Mouse (Mus musculus) CH12.LX (cell line): Measurements from ENCODE around the gene Stab1. TPM values are rescaled to one million over a fixed set of nuclear protein-coding genes. Genes with fewer than 3 reads are reported as not detected.

Source experiments
- DNase-seq: peaks from one replicate; pipeline ENCODE4 v3.0.0-alpha.2; 2013; ENCODE audit errors: extremely low read depth
- H3K27ac ChIP-seq: 2 replicates; pipeline ENCODE4 v1.5.1; 2012; ENCODE audit warnings: low read depth, mild to moderate bottlenecking, control low read depth, moderate library complexity; ENCODE audit not compliant: insufficient read depth
- H3K27me3 ChIP-seq: replicated peaks from 2 replicates; pipeline ENCODE3; 2012; ENCODE audit warnings: inconsistent platforms
- H3K36me3 ChIP-seq, 2 experiments: replicated peaks in 1 of 2; 2 replicates each; pipeline versions ENCODE3 to v1.6.1; 2012; ENCODE audit warnings: inconsistent platforms in 1 of 2, low read length in 1 of 2, mild to moderate bottlenecking in 1 of 2, mixed read lengths in 1 of 2, moderate library complexity in 1 of 2; ENCODE audit not compliant: control insufficient read depth in 1 of 2, insufficient read depth in 1 of 2
- H3K4me1 ChIP-seq, 2 experiments: 2 replicates each; pipeline ENCODE4 v1.6.1; 2012; ENCODE audit warnings: inconsistent platforms in 1 of 2, moderate library complexity in 1 of 2; ENCODE audit not compliant: insufficient read depth in 2 of 2, control insufficient read depth in 1 of 2
- H3K4me2 ChIP-seq: 2 replicates; pipeline ENCODE4 v1.6.1; 2012; ENCODE audit warnings: low read depth, mild to moderate bottlenecking, control low read depth; ENCODE audit not compliant: poor library complexity, insufficient read depth, severe bottlenecking
- H3K4me3 ChIP-seq, 3 experiments: fragments of 150-350 bp in 1 of 3; sonication (generic) in 1 of 3; replicated peaks in 1 of 3; 2 replicates each; pipeline versions ENCODE3 to v1.5.1; 2011 to 2012; ENCODE audit warnings: low read depth in 2 of 3, low read length in 2 of 3, mild to moderate bottlenecking in 2 of 3, moderate library complexity in 2 of 3, control low read depth in 1 of 3, improper control_type of control experiment in 1 of 3, inconsistent platforms in 1 of 3, mixed read lengths in 1 of 3; ENCODE audit not compliant: poor library complexity in 1 of 3
- H3K79me2 ChIP-seq: replicated peaks from 2 replicates; pipeline ENCODE4 v1.6.1; 2012; ENCODE audit warnings: mild to moderate bottlenecking, moderate library complexity; ENCODE audit not compliant: control insufficient read depth, poor library complexity, insufficient read depth, severe bottlenecking; ENCODE audit errors: extremely low read depth
- H3K9ac ChIP-seq: 2 replicates; pipeline ENCODE4 v1.6.1; 2012; ENCODE audit warnings: low read depth, mild to moderate bottlenecking, control low read depth, moderate library complexity; ENCODE audit not compliant: insufficient read depth
- H3K9me3 ChIP-seq: replicated peaks from 2 replicates; pipeline ENCODE3; 2012; ENCODE audit warnings: low read length, inconsistent platforms, mixed read lengths
- BHLHE40 ChIP-seq: IDR thresholded peaks from 2 replicates; pipeline ENCODE4 v1.6.1; 2011; ENCODE audit warnings: mild to moderate bottlenecking, low read depth, low read length, improper control_type of control experiment
- CHD1 ChIP-seq: IDR thresholded peaks from 2 replicates; pipeline ENCODE4 v1.6.1; 2012; ENCODE audit warnings: low read depth, low read length, improper control_type of control experiment, inconsistent platforms
- CTCF ChIP-seq, 2 experiments: IDR thresholded peaks in 1 of 2; conservative IDR thresholded peaks in 1 of 2; 2 replicates each; pipeline ENCODE4 v1.5.1; 2011 to 2012; ENCODE audit warnings: low read depth in 2 of 2, low read length in 2 of 2, improper control_type of control experiment in 1 of 2, inconsistent platforms in 1 of 2, mild to moderate bottlenecking in 1 of 2, moderate library complexity in 1 of 2
- E2F4 ChIP-seq: IDR thresholded peaks from 2 replicates; pipeline ENCODE4 v1.6.1; 2011; ENCODE audit warnings: low read depth, low read length, improper control_type of control experiment; ENCODE audit not compliant: insufficient replicate concordance
- ELF1 ChIP-seq: IDR thresholded peaks from 2 replicates; pipeline ENCODE4 v1.6.1; 2014; ENCODE audit warnings: low read depth, mild to moderate bottlenecking, inconsistent platforms, low read length, improper control_type of control experiment
- EP300 ChIP-seq: IDR thresholded peaks from 2 replicates; pipeline ENCODE4 v1.6.1; 2011; ENCODE audit warnings: low read length, improper control_type of control experiment
- GABPA ChIP-seq: IDR thresholded peaks from 2 replicates; pipeline ENCODE4 v1.6.1; 2012; ENCODE audit warnings: low read depth, low read length, improper control_type of control experiment, inconsistent platforms; ENCODE audit not compliant: insufficient replicate concordance
- HCFC1 ChIP-seq: IDR thresholded peaks from 2 replicates; pipeline ENCODE4 v1.6.1; 2012; ENCODE audit warnings: low read depth, mild to moderate bottlenecking, inconsistent platforms, low read length, improper control_type of control experiment
- IRF4 ChIP-seq: IDR thresholded peaks from 2 replicates; pipeline ENCODE4 v1.6.1; 2014; ENCODE audit warnings: low read depth, mild to moderate bottlenecking, inconsistent platforms, low read length, improper control_type of control experiment
- MAFK ChIP-seq: IDR thresholded peaks from 2 replicates; pipeline ENCODE4 v1.6.1; 2011; ENCODE audit warnings: low read length, improper control_type of control experiment; ENCODE audit not compliant: insufficient replicate concordance
- MAX ChIP-seq: IDR thresholded peaks from 2 replicates; pipeline ENCODE4 v1.6.1; 2011; ENCODE audit warnings: low read length, improper control_type of control experiment
- MAZ ChIP-seq: IDR thresholded peaks from 2 replicates; pipeline ENCODE4 v1.6.1; 2012; ENCODE audit warnings: low read depth, mild to moderate bottlenecking, inconsistent platforms, low read length, improper control_type of control experiment, moderate library complexity
- MYC ChIP-seq: IDR thresholded peaks from 2 replicates; pipeline ENCODE4 v1.6.1; 2011; ENCODE audit warnings: low read depth, mild to moderate bottlenecking, improper control_type of control experiment, low read length
- POLR2AphosphoS2 ChIP-seq: IDR thresholded peaks from 2 replicates; pipeline ENCODE4 v1.6.1; 2011; ENCODE audit warnings: low read depth, low read length, improper control_type of control experiment
- RAD21 ChIP-seq: IDR thresholded peaks from 2 replicates; pipeline ENCODE4 v1.6.1; 2011; ENCODE audit warnings: low read depth, mild to moderate bottlenecking, low read length, improper control_type of control experiment, moderate library complexity
- SIN3A ChIP-seq: IDR thresholded peaks from 2 replicates; pipeline ENCODE4 v1.6.1; 2012; ENCODE audit warnings: low read length, improper control_type of control experiment, inconsistent platforms
- SMC3 ChIP-seq: IDR thresholded peaks from 2 replicates; pipeline ENCODE4 v1.6.1; 2011; ENCODE audit warnings: low read depth, low read length, improper control_type of control experiment
- TBP ChIP-seq: conservative IDR thresholded peaks from 2 replicates; pipeline ENCODE4 v1.6.1; 2011; ENCODE audit warnings: low read depth, low read length, improper control_type of control experiment
- USF1 ChIP-seq: IDR thresholded peaks from 2 replicates; pipeline ENCODE4 v1.6.1; 2014; ENCODE audit warnings: low read depth, mild to moderate bottlenecking, inconsistent platforms, low read length, improper control_type of control experiment
- USF2 ChIP-seq: conservative IDR thresholded peaks from 2 replicates; pipeline ENCODE4 v1.6.1; 2011; ENCODE audit warnings: low read depth, low read length, improper control_type of control experiment
- ZC3H11A ChIP-seq: IDR thresholded peaks from 2 replicates; pipeline ENCODE4 v1.6.1; 2012; ENCODE audit warnings: low read depth, mild to moderate bottlenecking, inconsistent platforms, low read length, improper control_type of control experiment
- ZKSCAN1 ChIP-seq: IDR thresholded peaks from 2 replicates; pipeline ENCODE4 v1.6.1; 2012; ENCODE audit warnings: low read depth, inconsistent platforms, low read length, improper control_type of control experiment, borderline replicate concordance
- ZMIZ1 ChIP-seq: IDR thresholded peaks from 2 replicates; pipeline ENCODE4 v1.6.1; 2012; ENCODE audit warnings: low read depth, mild to moderate bottlenecking, inconsistent platforms, low read length, improper control_type of control experiment
- dilution Hi-C: fragments of 300-500 bp; cut with MboI; formaldehyde crosslinking; loops from 2 replicates; pipeline ENCODE4 v1.14.3; 2020; ENCODE audit warnings: low sequenced_read_pairs; ENCODE audit not compliant: extremely low pct_unique_long_range_greater_than_20kb, extremely low pct_ligation_motif_present
- in situ Hi-C: fragments of 300-500 bp; cut with MboI; formaldehyde crosslinking; loops from 3 replicates; pipeline ENCODE4 v1.14.3; 2019; ENCODE audit warnings: low sequenced_read_pairs, low pct_ligation_motif_present, low pct_unique_long_range_greater_than_20kb, mixed read lengths
- polyA plus RNA-seq: library from polyadenylated mRNA; unstranded; fragments of >175 nt; gene quantifications from 2 replicates; pipeline ENCODE4 v1.2.1, GENCODE M21; 2012; ENCODE audit warnings: low read depth; ENCODE audit not compliant: insufficient read length
- total RNA-seq, 2 experiments: library from RNA; depleted of rRNA; stranded (reverse); fragments of 300-350 nt in 1 of 2; fragments of >200 nt in 1 of 2; gene quantifications; 2 replicates each; pipeline ENCODE4 v1.2.3; 2012 to 2014

The Stab1 gene
- total and polyA plus RNA-seq, 3 experiments, result 3.9 to 11.2 (median 5.8) TPM

- DNase-seq, result no peak
- Histone ChIP-seq H3K9ac (no peak overlapping the region), H3K36me3 (peaks cover 24 to 90% of the 10 kb centered on the region in 2 experiments), H3K79me2 (no peaks in the 10 kb centered on the region), H3K4me3 (no peak overlapping the region), H3K27me3 (no peaks in the 10 kb centered on the region), H3K9me3 (peaks cover 9% of the 10 kb centered on the region), H3K4me1 (peaks cover 0 to 3% of the 10 kb centered on the region in 2 experiments; a peak in 2 of 4 replicates), H3K27ac (no peak overlapping the region), H3K4me2 (no peak overlapping the region)
- in situ Hi-C loops (no loop called here), dilution Hi-C loops (no loop called here)
- TF ChIP-seq ZC3H11A (no peak), MAZ (no peak), ZKSCAN1 (no peak), USF2 (no peak), EP300 (no peak), SMC3 (no peak), ELF1 (no peak), MAX (no peak), CHD1 (no peak), BHLHE40 (no peak), POLR2AphosphoS2 (no peak), CTCF (conservative IDR thresholded peaks at IDR 0.05 in 1 of 2, IDR thresholded peaks at IDR 0.05 in 1 of 2; ENCODE audit: low read depth in 2 of 2, low read length in 2 of 2) (no peak), USF1 (no peak), RAD21 (no peak), SIN3A (no peak)
Measured at GRCm38 (mm10) chr14:31141011-31141410, 27.4 kb downstream of the Stab1 start.

GRCm38 (mm10) chr14:31140141-31140540 is 28.3 kb downstream of the Stab1 start:
- Histone ChIP-seq H3K4me1 (peaks cover 0 to 3% of the 10 kb centered on the region in 2 experiments; a peak in 2 of 4 replicates), H3K9ac (no peak overlapping the region), H3K4me2 (no peak overlapping the region), H3K27me3 (no peaks in the 10 kb centered on the region), H3K36me3 (peaks cover 30 to 85% of the 10 kb centered on the region in 2 experiments), H3K9me3 (peaks cover 9% of the 10 kb centered on the region), H3K79me2 (no peaks in the 10 kb centered on the region), H3K27ac (no peak overlapping the region), H3K4me3 (no peak overlapping the region)
- in situ Hi-C loops, result no loop called here
- dilution Hi-C loops, result no loop called here
- no peak for TF ChIP-seq ZMIZ1
- no peak for TF ChIP-seq TBP
- TF ChIP-seq HCFC1, result no peak
- TF ChIP-seq ELF1, result no peak
- TF ChIP-seq SIN3A, result no peak
- TF ChIP-seq E2F4, result no peak
- TF ChIP-seq IRF4, result no peak
- TF ChIP-seq POLR2AphosphoS2, result no peak
- TF ChIP-seq GABPA, result no peak
- no peak for TF ChIP-seq CTCF (conservative IDR thresholded peaks at IDR 0.05 in 1 of 2, IDR thresholded peaks at IDR 0.05 in 1 of 2; ENCODE audit: low read depth in 2 of 2, low read length in 2 of 2)
- no peak for TF ChIP-seq MAFK
- no peak for TF ChIP-seq MAZ
- TF ChIP-seq BHLHE40, result no peak
- TF ChIP-seq MYC, result no peak
- no peak for DNase-seq
